19 mouse cellular contexts compared by ENCODE assay signal in the genomic region with DNA sequence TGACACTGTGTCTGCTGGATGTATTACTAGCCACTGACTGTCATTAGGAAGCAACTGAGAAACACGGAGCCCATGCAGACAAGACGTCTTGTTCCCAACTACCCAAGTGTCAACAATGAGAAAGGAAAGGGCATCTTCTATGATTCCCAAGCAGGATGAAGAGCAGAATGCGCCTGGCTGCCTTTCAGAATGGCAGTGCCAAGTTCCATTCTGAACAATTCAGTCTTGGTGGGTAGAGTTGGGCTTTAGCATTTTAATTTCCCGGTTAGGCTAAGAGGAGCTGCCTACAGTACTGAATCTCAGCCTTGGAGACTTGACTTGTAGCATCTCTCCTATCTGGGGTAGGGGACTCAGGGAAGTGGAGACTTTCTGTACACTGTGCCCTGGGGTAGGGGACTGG. TPM values are rescaled to one million over a fixed set of nuclear protein-coding genes. Genes with fewer than 3 reads are reported as not detected.
DNase-seq lines count a peak whose midpoint lies in the region; TF ChIP-seq lines count a peak whose summit lies in the region.
"Had no signal": no experiment of that assay in that cellular context is flagged by ENCODE, and none has a peak within 500 bp of the region (broad histone marks: within the 10 kb centered on the region; RNA-seq: fewer than 3 reads in every experiment).

No protein-coding gene starts in this region.

- H3K27ac ChIP-seq in gastrocnemius, adult 2 months = peak overlapping the region; percentile 87
- peak overlapping the region; percentile 54 for H3K27ac ChIP-seq in left cerebral cortex, adult 2 months
- H3K27ac ChIP-seq: embryonic facial prominence, embryonic 10.5 days; forebrain, embryonic 13.5 days; kidney, embryonic 15.5 days; liver, embryonic 12.5 days; midbrain, embryonic 12.5 days; neural tube, embryonic 13.5 days had no signal

- TF ChIP-seq CTCF in gastrocnemius, adult 2 months (IDR thresholded peaks at IDR 0.05) = no peak
- TF ChIP-seq CTCF in left cerebral cortex, adult 2 months (IDR thresholded peaks at IDR 0.05) = no peak

- H3K4me3 ChIP-seq in gastrocnemius, adult 2 months = no peak overlapping the region
- no peak overlapping the region for H3K4me3 ChIP-seq in left cerebral cortex, adult 2 months
- H3K4me3 ChIP-seq: embryonic facial prominence, embryonic 10.5 days; forebrain, embryonic 13.5 days; kidney, embryonic 15.5 days; liver, embryonic 12.5 days; midbrain, embryonic 12.5 days; neural tube, embryonic 13.5 days had no signal

- intact Hi-C loops in gastrocnemius, adult 2 months (cut with DNase I) = no loop called here
- intact Hi-C loops in gastrocnemius, postnatal 14 days (cut with DNase I; ENCODE audit: low total_unique reads) = no loop called here
- intact Hi-C loops in left cerebral cortex, adult 2 months (cut with DNase I) = no loop called here

- DNase-seq in gastrocnemius, adult 2 months = no peak
- no peak for DNase-seq in gastrocnemius, postnatal 14 days
- DNase-seq in left cerebral cortex, adult 2 months (ENCODE audit: extremely low spot score in 1 of 2, low spot score in 2 of 2) = no peak
- no peak for DNase-seq in left cerebral cortex, adult 11 months (ENCODE audit: low spot score)
- peak; percentile 65 to 71 for DNase-seq in right cerebral cortex, postnatal 10 days (ENCODE audit: low spot score in 2 of 2)
- DNase-seq in right cerebral cortex, postnatal 36 days (ENCODE audit: low spot score in 2 of 2) = no peak
- no peak for DNase-seq in thymus, postnatal 4 days
- DNase-seq: adrenal gland, postnatal 36 days; cerebellum, postnatal 36 days; lung, embryonic 14.5 days; lung, postnatal 4 days; thymus, adult 18-20 months had no signal

RNA-seq across cellular contexts. Expression of a gene that starts 31.4 kb away (rescaled TPM):
- 100 to 1,000 TPM in 1 of 2 experiments, 10 to 100 TPM in 1; 97.8 to 124 TPM for total RNA-seq in gastrocnemius, adult 2 months (2021)
- 100 to 1,000 TPM; 146 to 157 TPM for total RNA-seq in gastrocnemius, postnatal 14 days (2021)
- 10 to 100 TPM; 46.2 to 51.8 TPM for total RNA-seq in left cerebral cortex, adult 2 months (2021)

RNA-seq across cellular contexts. Expression of a gene that starts 32.9 kb away (rescaled TPM):
- total RNA-seq in gastrocnemius, adult 2 months (2021) = not detected
- total RNA-seq in gastrocnemius, postnatal 14 days (2021) = not detected
- 10 to 100 TPM; 20.6 to 21.8 TPM for total RNA-seq in left cerebral cortex, adult 2 months (2021)
- total RNA-seq: gastrocnemius, adult 18-20 months had no signal

RNA-seq across cellular contexts. Expression of a gene that starts 40.5 kb away (rescaled TPM):
- 1 to 10 TPM; 7.4 to 8.5 TPM for total RNA-seq in gastrocnemius, adult 2 months (2021)
- total RNA-seq in gastrocnemius, postnatal 14 days (2021) = 1 to 10 TPM; 6.8 to 7.0 TPM
- 10 to 100 TPM; 13.6 to 15.6 TPM for total RNA-seq in left cerebral cortex, adult 2 months (2021)

RNA-seq across cellular contexts. Expression of a gene that starts 41.6 kb away (rescaled TPM):
- 1,000 to 10,000 TPM; 2,669 to 2,908 TPM for total RNA-seq in gastrocnemius, adult 2 months (2021)
- total RNA-seq in gastrocnemius, postnatal 14 days (2021) = 1,000 to 10,000 TPM; 1,399 to 1,520 TPM
- 100 to 1,000 TPM; 379 to 387 TPM for total RNA-seq in left cerebral cortex, adult 2 months (2021)

Comparison
In these comparisons a context has a peak if more than half of its experiments do, and no peak if none do; other contexts are left out.
1. DNase-seq: peak in right cerebral cortex, postnatal 10 days (2 of 2); none in gastrocnemius, adult 2 months (single experiment), gastrocnemius, postnatal 14 days (single experiment), left cerebral cortex, adult 2 months (0 of 2), left cerebral cortex, adult 11 months (single experiment), right cerebral cortex, postnatal 36 days (0 of 2) and thymus, postnatal 4 days (single experiment).
2. RNA of a gene that starts 32.9 kb away (total RNA-seq): 20.6 to 21.8 TPM in left cerebral cortex, adult 2 months; not detected in gastrocnemius, adult 2 months and not detected in gastrocnemius, postnatal 14 days; every median in the first group is over 10 times any median in the second.